Mouse (Mus musculus) cortical plate, adult 2 months (tissue): ENCODE data around the gene Ece1. TPM values are rescaled to one million over a fixed set of nuclear protein-coding genes. Genes with fewer than 3 reads are reported as not detected.
A peak's percentile ranks its signal among the peaks of the same experiment; 100 is the strongest.
"Not testable (repeated sequence)": the region's sequence is repeated elsewhere in the genome, so short reads cannot be mapped to it uniquely, and the experiment has no call there.

Source experiments
- H3K27ac ChIP-seq: fragments of 200-500 bp; 2 replicates; pipeline ENCODE4 v1.5.1; 2012; ENCODE audit warnings: low read length, control low read depth, inconsistent platforms; ENCODE audit not compliant: insufficient read depth
- H3K4me1 ChIP-seq: fragments of 200-500 bp; 2 replicates; pipeline ENCODE4 v1.6.1; 2011; ENCODE audit warnings: low read length; ENCODE audit not compliant: control insufficient read depth, insufficient read depth
- H3K4me3 ChIP-seq: fragments of 200-500 bp; 2 replicates; pipeline ENCODE4 v1.5.1; 2011; ENCODE audit warnings: mild to moderate bottlenecking, low read length, control low read depth; ENCODE audit not compliant: insufficient read depth
- CTCF ChIP-seq: fragments of 200-500 bp; IDR thresholded peaks from 2 replicates; pipeline ENCODE4 v1.5.1; 2011; ENCODE audit warnings: mild to moderate bottlenecking, control low read depth, low read length; ENCODE audit not compliant: insufficient read depth; ENCODE audit errors: extremely low read depth
- POLR2A ChIP-seq: fragments of 200-500 bp; IDR thresholded peaks from 2 replicates; pipeline ENCODE4 v1.6.1; 2011; ENCODE audit warnings: mild to moderate bottlenecking, low read length, control low read depth; ENCODE audit not compliant: insufficient read depth; ENCODE audit errors: extremely low read depth
- polyA plus RNA-seq: library from polyadenylated mRNA; depleted of rRNA; stranded (reverse); fragments of >200 nt; gene quantifications from 2 replicates; pipeline ENCODE4 v1.2.3, GENCODE M21; 2012

Ece1 gene
- polyA plus RNA-seq, 1 experiment: 29.8 TPM

- no peak overlapping the region for H3K27ac ChIP-seq
- no peak for TF ChIP-seq POLR2A
- no peak for TF ChIP-seq CTCF
- no peaks in the 10 kb centered on the region; the same call in 1 of the 2 replicates for H3K4me1 ChIP-seq
- H3K4me3 ChIP-seq: no peak overlapping the region
These were observed 100.8 kb downstream of the Ece1 start for GRCm38 (mm10) chr4:137962643-137963350.

- Histone ChIP-seq H3K27ac (no peak overlapping the region), H3K4me1 (no peaks in the 10 kb centered on the region; the same call in 1 of the 2 replicates), H3K4me3 (no peak overlapping the region)
- TF ChIP-seq POLR2A (no peak), CTCF (no peak)
These were observed 101.4 kb downstream of the Ece1 start for GRCm38 (mm10) chr4:137963431-137963830.

- TF ChIP-seq POLR2A (no peak), CTCF (peak; percentile 85)
These were observed 102.0 kb downstream of the Ece1 start for GRCm38 (mm10) chr4:137963881-137964584.

GRCm38 (mm10) chr4:137964585-137964930, 102.5 kb downstream of the Ece1 start:
- H3K4me1 ChIP-seq: no peaks in the 10 kb centered on the region; the same call in 1 of the 2 replicates
- no peak overlapping the region for H3K27ac ChIP-seq
- TF ChIP-seq POLR2A (no peak), CTCF (no peak)
- H3K4me3 ChIP-seq: no peak overlapping the region

More at GRCm38 (mm10) chr4:137963881-137964584, 102.0 kb downstream of the Ece1 start:
- Histone ChIP-seq H3K27ac (no peak overlapping the region), H3K4me3 (no peak overlapping the region), H3K4me1 (no peaks in the 10 kb centered on the region; the same call in 1 of the 2 replicates)

- Histone ChIP-seq H3K4me3 (no peak overlapping the region), H3K4me1 (peaks cover 2% of the 10 kb centered on the region; the same call in 1 of the 2 replicates), H3K27ac (no peak overlapping the region)
- TF ChIP-seq POLR2A (no peak), CTCF (peak; percentile 99)
These were observed 106.2 kb downstream of the Ece1 start for GRCm38 (mm10) chr4:137968203-137968602.

- not testable (repeated sequence) for H3K4me3 ChIP-seq, H3K27ac ChIP-seq, H3K4me1 ChIP-seq
These were observed 108.7 kb downstream of the Ece1 start for GRCm38 (mm10) chr4:137970623-137971199.

- H3K27ac ChIP-seq, H3K4me1 ChIP-seq, H3K4me3 ChIP-seq: not testable (repeated sequence)
These were observed 112.9 kb downstream of the Ece1 start for GRCm38 (mm10) chr4:137974856-137975432.

GRCm38 (mm10) chr4:137979066-137979644, 117.1 kb downstream of the Ece1 start:
- not testable (repeated sequence) for H3K27ac ChIP-seq, H3K4me3 ChIP-seq, H3K4me1 ChIP-seq

- no peak overlapping the region for H3K27ac ChIP-seq
- H3K4me3 ChIP-seq: no peak overlapping the region
- TF ChIP-seq POLR2A: no peak
- TF ChIP-seq CTCF: no peak
- no peaks in the 10 kb centered on the region for H3K4me1 ChIP-seq
These were observed 120.8 kb downstream of the Ece1 start for GRCm38 (mm10) chr4:137982869-137983268.

GRCm38 (mm10) chr4:137984212-137984611, 122.2 kb downstream of the Ece1 start:
- H3K4me1 ChIP-seq: no peaks in the 10 kb centered on the region
- H3K4me3 ChIP-seq: no peak overlapping the region
- TF ChIP-seq CTCF: no peak
- no peak for TF ChIP-seq POLR2A
- H3K27ac ChIP-seq: no peak overlapping the region
